Mouse (Mus musculus) gastrocnemius, postnatal 10 days (tissue): ENCODE data around the gene Ddr1. TPM values are rescaled to one million over a fixed set of nuclear protein-coding genes. Genes with fewer than 3 reads are reported as not detected.

Source experiments
- DNase-seq: peaks from one replicate; pipeline ENCODE4 v3.0.0; 2021; ENCODE audit warnings: mixed read lengths
- total RNA-seq, 2 experiments: library from RNA; stranded (reverse); gene quantifications; 2 replicates each; pipeline ENCODE4 v1.2.3; 2021

The Ddr1 gene
- total RNA-seq, 2 experiments from 2014 or later = 35.2 to 42.8 TPM

- no peak for DNase-seq
Observed at GRCm38 (mm10) chr17:35635202-35635601, 69.2 kb downstream of the Ddr1 start.

- no peak for DNase-seq
Observed at GRCm38 (mm10) chr17:35633992-35634391, 70.4 kb downstream of the Ddr1 start.

Other genes starting within 250 kb of the Ddr1 start
- gene H2-Q10, start 234.5 kb downstream of the Ddr1 start, total RNA-seq = under 1 TPM; 0.14 to 0.52 TPM
- not detected for gene Pou5f1, start 198.6 kb downstream of the Ddr1 start, total RNA-seq
- 10 to 100 TPM; 11.6 to 13.6 TPM for gene Tcf19, start 187.8 kb downstream of the Ddr1 start, total RNA-seq
- 1 to 10 TPM; 5.0 to 6.8 TPM for gene Cchcr1, start 187.5 kb downstream of the Ddr1 start, total RNA-seq
- not detected for gene Psors1c2, start 171.4 kb downstream of the Ddr1 start, total RNA-seq
- gene Cdsn, start 152.5 kb downstream of the Ddr1 start, total RNA-seq = under 1 TPM; 0.14 to 0.19 TPM
- gene 2300002M23Rik, start 137.2 kb downstream of the Ddr1 start, total RNA-seq = not detected
- not detected for gene Sfta2, start 103.1 kb downstream of the Ddr1 start, total RNA-seq
- gene Gm9573, start 78.0 kb downstream of the Ddr1 start, total RNA-seq = not detected
- not detected for gene Mucl3, start 60.9 kb downstream of the Ddr1 start, total RNA-seq
- gene Vars2, start 37.0 kb downstream of the Ddr1 start, total RNA-seq = 10 to 100 TPM; 17.0 to 24.0 TPM
- 10 to 100 TPM; 18.2 to 20.5 TPM for gene Gtf2h4, start 30.9 kb downstream of the Ddr1 start, total RNA-seq
- 1 to 10 TPM; 4.5 to 5.8 TPM for gene Ier3, start 117.1 kb upstream of the Ddr1 start, total RNA-seq
- 10 to 100 TPM; 38.8 to 41.3 TPM for gene Flot1, start 118.6 kb upstream of the Ddr1 start, total RNA-seq
- gene Tubb5, start 133.7 kb upstream of the Ddr1 start, total RNA-seq = 100 to 1,000 TPM; 205 to 251 TPM
- 10 to 100 TPM; 10.1 to 14.6 TPM for gene Mdc1, start 136.9 kb upstream of the Ddr1 start, total RNA-seq
- gene Nrm, start 156.7 kb upstream of the Ddr1 start, total RNA-seq = 1 to 10 TPM; 7.8 to 9.7 TPM
- gene Ppp1r18, start 161.0 kb upstream of the Ddr1 start, total RNA-seq = 10 to 100 TPM; 14.7 to 21.9 TPM
- gene Dhx16, start 175.2 kb upstream of the Ddr1 start, total RNA-seq = 10 to 100 TPM; 12.6 to 16.8 TPM
- gene 2310061I04Rik, start 192.8 kb upstream of the Ddr1 start, total RNA-seq = 10 to 100 TPM; 49.6 to 56.2 TPM
- gene Atat1, start 205.5 kb upstream of the Ddr1 start, total RNA-seq = 1 to 10 TPM; 6.4 to 9.8 TPM
- 10 to 100 TPM; 44.8 to 54.4 TPM for gene Mrps18b, start 211.8 kb upstream of the Ddr1 start, total RNA-seq
- gene Ppp1r10, start 211.8 kb upstream of the Ddr1 start, total RNA-seq = 10 to 100 TPM; 31.4 to 47.1 TPM